Comparison of ENCODE assay signal across 7 mouse cellular contexts in genomic region chr11:95309510-95310006, GRCm38 (mm10). TPM values are rescaled to one million over a fixed set of nuclear protein-coding genes. Genes with fewer than 3 reads are reported as not detected.
DNase-seq lines count a peak whose midpoint lies in the region; ATAC-seq lines count a peak whose summit lies in the region.

No protein-coding gene starts in this region.

- H3K9me3 ChIP-seq in embryonic facial prominence, embryonic 12.5 days = no peaks in the 10 kb centered on the region
- H3K9me3 ChIP-seq in limb, embryonic 11.5 days (ENCODE audit: control insufficient read depth, low read length) = no peaks in the 10 kb centered on the region
- no peaks in the 10 kb centered on the region for H3K9me3 ChIP-seq in midbrain, embryonic 14.5 days (ENCODE audit: control insufficient read depth, low read length)

- H3K4me1 ChIP-seq in embryonic facial prominence, embryonic 12.5 days = peaks cover 15% of the 10 kb centered on the region
- peaks cover 6% of the 10 kb centered on the region; the same call in 1 of the 2 replicates for H3K4me1 ChIP-seq in limb, embryonic 11.5 days (ENCODE audit: control insufficient read depth, insufficient read depth, low read length)
- peaks cover 15% of the 10 kb centered on the region for H3K4me1 ChIP-seq in midbrain, embryonic 14.5 days (ENCODE audit: control insufficient read depth, insufficient read depth, low read length)

- H3K27me3 ChIP-seq in embryonic facial prominence, embryonic 12.5 days = no peaks in the 10 kb centered on the region
- H3K27me3 ChIP-seq in limb, embryonic 11.5 days (ENCODE audit: control insufficient read depth, insufficient read depth, low read length) = no peaks in the 10 kb centered on the region
- no peaks in the 10 kb centered on the region for H3K27me3 ChIP-seq in midbrain, embryonic 14.5 days (ENCODE audit: control insufficient read depth, insufficient read depth, low read length)

- H3K9ac ChIP-seq in embryonic facial prominence, embryonic 12.5 days = peak overlapping the region; percentile 97
- peak overlapping the region; percentile 86 for H3K9ac ChIP-seq in limb, embryonic 11.5 days (ENCODE audit: low read length)
- peak overlapping the region; percentile 90 for H3K9ac ChIP-seq in midbrain, embryonic 14.5 days (replicated peaks; ENCODE audit: low read length)

- 0% methylated on average over 37 of the region's 37 CpGs for WGBS in embryonic facial prominence, embryonic 12.5 days
- WGBS in limb, embryonic 11.5 days = under 1% methylated on average over 37 of the region's 37 CpGs
- WGBS in midbrain, embryonic 14.5 days = under 1% methylated on average over 37 of the region's 37 CpGs

- peak; percentile 95 for DNase-seq in adrenal gland, postnatal 25 days
- peak; percentile 100 for DNase-seq in heart, adult 11 months
- DNase-seq in kidney, adult 18-20 months = peak; percentile 94
- DNase-seq in limb, embryonic 11.5 days (ENCODE audit: low spot score) = peak; percentile 95
- DNase-seq in midbrain, embryonic 14.5 days = peak; percentile 98
- peak; percentile 93 to 96 for DNase-seq in spleen, adult 18-20 months

- peak; percentile 96 for ATAC-seq in embryonic facial prominence, embryonic 12.5 days (ENCODE audit: insufficient number of reproducible peaks, insufficient read depth, low FRiP score, low TSS enrichment)
- ATAC-seq in limb, embryonic 11.5 days (ENCODE audit: insufficient number of reproducible peaks, low FRiP score, low TSS enrichment, low read depth) = peak; percentile 94
- ATAC-seq in midbrain, embryonic 14.5 days (ENCODE audit: low FRiP score, low TSS enrichment) = peak; percentile 93

- H3K36me3 ChIP-seq in embryonic facial prominence, embryonic 12.5 days = peaks cover 7% of the 10 kb centered on the region
- H3K36me3 ChIP-seq in limb, embryonic 11.5 days (ENCODE audit: control insufficient read depth, insufficient read depth, low read length) = peaks cover 5% of the 10 kb centered on the region; the same call in 1 of the 2 replicates
- peaks cover 14% of the 10 kb centered on the region for H3K36me3 ChIP-seq in midbrain, embryonic 14.5 days (ENCODE audit: control insufficient read depth, insufficient read depth, low read length)

- H3K4me2 ChIP-seq in embryonic facial prominence, embryonic 12.5 days (replicated peaks) = peak overlapping the region; percentile 59
- H3K4me2 ChIP-seq in limb, embryonic 11.5 days (ENCODE audit: low read depth, severe bottlenecking) = peak overlapping the region; percentile 63
- H3K4me2 ChIP-seq in midbrain, embryonic 14.5 days (ENCODE audit: low read length) = peak overlapping the region; percentile 62

- peak overlapping the region; percentile 94 for H3K27ac ChIP-seq in embryonic facial prominence, embryonic 12.5 days
- H3K27ac ChIP-seq in limb, embryonic 11.5 days (replicated peaks; ENCODE audit: low read depth, low read length) = peak overlapping the region; percentile 84
- peak overlapping the region; percentile 95 for H3K27ac ChIP-seq in midbrain, embryonic 14.5 days (replicated peaks; ENCODE audit: low read depth, low read length)

- peak overlapping the region; percentile 91 for H3K4me3 ChIP-seq in embryonic facial prominence, embryonic 12.5 days
- H3K4me3 ChIP-seq in limb, embryonic 11.5 days (ENCODE audit: low read depth, low read length) = peak overlapping the region; percentile 74
- H3K4me3 ChIP-seq in midbrain, embryonic 14.5 days (replicated peaks; ENCODE audit: low read depth, low read length) = peak overlapping the region; percentile 94

RNA-seq across cellular contexts. Expression of gene Kat7, which starts 0.5 kb away (rescaled TPM):
- 51.7 and 58.0 TPM in 2 replicates for total RNA-seq in adrenal gland, postnatal 25 days (2021)
- 77.8 and 82.1 TPM in 2 replicates for polyA plus RNA-seq in embryonic facial prominence, embryonic 12.5 days (2016; fragmentation: Nextera tagmentation; extraction: Ambion mirVana)
- polyA plus RNA-seq in limb, embryonic 11.5 days (2014; fragmentation: Nextera tagmentation; extraction: Ambion mirVana) = 80.4 and 84.7 TPM in 2 replicates
- 56.6 and 65.2 TPM in 2 replicates for polyA plus RNA-seq in midbrain, embryonic 14.5 days (2014; fragmentation: Nextera tagmentation; extraction: Ambion mirVana)

RNA-seq across cellular contexts. Expression of gene Fam117a, which starts 27.3 kb away (rescaled TPM):
- 13.7 and 13.8 TPM in 2 replicates for total RNA-seq in adrenal gland, postnatal 25 days (2021)
- 18.8 and 20.3 TPM in 2 replicates for polyA plus RNA-seq in embryonic facial prominence, embryonic 12.5 days (2016; fragmentation: Nextera tagmentation; extraction: Ambion mirVana)
- 16.8 and 17.0 TPM in 2 replicates for polyA plus RNA-seq in limb, embryonic 11.5 days (2014; fragmentation: Nextera tagmentation; extraction: Ambion mirVana)
- 2.4 and 2.5 TPM in 2 replicates for polyA plus RNA-seq in midbrain, embryonic 14.5 days (2014; fragmentation: Nextera tagmentation; extraction: Ambion mirVana)

RNA-seq across cellular contexts. Expression of gene Tac4, which starts 48.2 kb away (rescaled TPM):
- not detected in 2 replicates for total RNA-seq in adrenal gland, postnatal 25 days (2021)
- polyA plus RNA-seq in embryonic facial prominence, embryonic 12.5 days (2016; fragmentation: Nextera tagmentation; extraction: Ambion mirVana) = 0.29 TPM in 1 of 2 replicates, not detected in the other
- polyA plus RNA-seq in limb, embryonic 11.5 days (2014; fragmentation: Nextera tagmentation; extraction: Ambion mirVana) = 0.20 TPM in 1 of 2 replicates, not detected in the other
- polyA plus RNA-seq in midbrain, embryonic 14.5 days (2014; fragmentation: Nextera tagmentation; extraction: Ambion mirVana) = not detected in 2 replicates

Comparison
In these comparisons a context has a peak if more than half of its experiments do, and no peak if none do; other contexts are left out.
1. Peak in every context shown above with its lines: DNase-seq, ATAC-seq, H3K4me3 ChIP-seq and H3K27ac ChIP-seq.